Mouse (Mus musculus) layer of hippocampus, adult 8-10 months (tissue): ENCODE results near the gene Lrrc63. TPM values are rescaled to one million over a fixed set of nuclear protein-coding genes. Genes with fewer than 3 reads are reported as not detected.

Experiments used
- DNase-seq, 2 experiments: peaks; one replicate each; pipeline ENCODE4 v3.0.0; 2022; ENCODE audit warnings: low spot score in 2 of 2
- total RNA-seq, 4 experiments: library from RNA; stranded (reverse); gene quantifications; 2 replicates each; pipeline ENCODE4 v1.2.4; 2022

Gene Lrrc63
- total RNA-seq, 4 experiments from 2014 or later: not detected

GRCm38 (mm10) chr14:75138503-75138902 lies 7.8 kb upstream of the Lrrc63 start:
- DNase-seq: no peak

- no peak for DNase-seq
Measured at GRCm38 (mm10) chr14:75136119-75136966, 5.7 kb upstream of the Lrrc63 start.

- DNase-seq: no peak
Measured at GRCm38 (mm10) chr14:75131324-75131935, 749 bp upstream of the Lrrc63 start.

GRCm38 (mm10) chr14:75121658-75122057 lies 9.0 kb downstream of the Lrrc63 start:
- no peak for DNase-seq

GRCm38 (mm10) chr14:75102956-75103355 lies 27.7 kb downstream of the Lrrc63 start:
- no peak for DNase-seq

GRCm38 (mm10) chr14:75077946-75078345 lies 52.7 kb downstream of the Lrrc63 start:
- DNase-seq: no peak

GRCm38 (mm10) chr14:75075299-75076180 lies 55.1 kb downstream of the Lrrc63 start:
- DNase-seq: no peak

GRCm38 (mm10) chr14:75071091-75071490 lies 59.6 kb downstream of the Lrrc63 start:
- no peak for DNase-seq

- no peak for DNase-seq
Measured at GRCm38 (mm10) chr14:75069356-75069979, 61.2 kb downstream of the Lrrc63 start.

GRCm38 (mm10) chr14:75068430-75069112 lies 62.1 kb downstream of the Lrrc63 start:
- DNase-seq: no peak

- no peak for DNase-seq
Measured at GRCm38 (mm10) chr14:75065211-75065610, 65.5 kb downstream of the Lrrc63 start.

GRCm38 (mm10) chr14:75064520-75064919 lies 66.2 kb downstream of the Lrrc63 start:
- DNase-seq: no peak

GRCm38 (mm10) chr14:75063936-75064335 lies 66.7 kb downstream of the Lrrc63 start:
- DNase-seq: no peak

GRCm38 (mm10) chr14:75060562-75060961 lies 70.1 kb downstream of the Lrrc63 start:
- peak in 1 of 2 experiments; percentile 18 for DNase-seq

- no peak for DNase-seq
Measured at GRCm38 (mm10) chr14:75056861-75057431, 73.7 kb downstream of the Lrrc63 start.

- DNase-seq: no peak
Measured at GRCm38 (mm10) chr14:75054455-75055343, 76.0 kb downstream of the Lrrc63 start.

GRCm38 (mm10) chr14:75052451-75052850 lies 78.2 kb downstream of the Lrrc63 start:
- no peak for DNase-seq

GRCm38 (mm10) chr14:75045184-75045583 lies 85.5 kb downstream of the Lrrc63 start:
- DNase-seq: no peak

- DNase-seq: no peak
Measured at GRCm38 (mm10) chr14:75035431-75035830, 95.2 kb downstream of the Lrrc63 start.
